Mouse (Mus musculus) forebrain, embryonic 15.5 days (tissue): ENCODE data around the gene Agpat4. TPM values are rescaled to one million over a fixed set of nuclear protein-coding genes. Genes with fewer than 3 reads are reported as not detected.

Source experiments
- ATAC-seq: fragments of 200-750 bp; cut with Nextera tagmentation; replicated peaks from 2 replicates; pipeline ENCODE4 v1.8.0; 2017; ENCODE audit warnings: mild to moderate bottlenecking, moderate TSS enrichment, moderate library complexity
- H3K27ac ChIP-seq: fragments of 300-500 bp; sonication (generic); replicated peaks from 2 replicates; pipeline ENCODE4 v1.5.1; 2015; ENCODE audit warnings: mild to moderate bottlenecking, inconsistent platforms
- H3K27me3 ChIP-seq: fragments of 300-500 bp; sonication (generic); 2 replicates; pipeline ENCODE4 v1.6.1; 2015; ENCODE audit warnings: inconsistent platforms
- H3K36me3 ChIP-seq: fragments of 300-500 bp; sonication (generic); 2 replicates; pipeline ENCODE4 v1.6.1; 2015; ENCODE audit warnings: mild to moderate bottlenecking, inconsistent platforms
- H3K4me1 ChIP-seq: fragments of 300-500 bp; sonication (generic); 2 replicates; pipeline ENCODE4 v1.6.1; 2015; ENCODE audit warnings: inconsistent platforms
- H3K4me2 ChIP-seq: fragments of 300-500 bp; sonication (generic); replicated peaks from 2 replicates; pipeline ENCODE4 v1.6.1; 2015; ENCODE audit warnings: mild to moderate bottlenecking, inconsistent platforms
- H3K4me3 ChIP-seq: fragments of 300-500 bp; sonication (generic); 2 replicates; pipeline ENCODE4 v1.5.1; 2015; ENCODE audit warnings: mild to moderate bottlenecking, inconsistent platforms
- H3K9ac ChIP-seq: fragments of 300-500 bp; sonication (generic); replicated peaks from 2 replicates; pipeline ENCODE4 v1.6.1; 2015; ENCODE audit warnings: mild to moderate bottlenecking, inconsistent platforms
- H3K9me3 ChIP-seq: fragments of 300-500 bp; sonication (generic); 2 replicates; pipeline ENCODE4 v1.6.1; 2016; ENCODE audit warnings: inconsistent platforms
- WGBS: fragments of 180-500 bp; shearing (Covaris S2); methylation state at CpG from one replicate; pipeline ENCODE4 v1.1.7; 2015; ENCODE audit warnings: mixed read lengths; 5-methylcytosine and 5-hydroxymethylcytosine counted together
- polyA plus RNA-seq: library from polyadenylated mRNA; unstranded; fragments of >200 nt; fragmentation: Nextera tagmentation; extraction: Ambion mirVana; gene quantifications from 2 replicates; pipeline ENCODE4 v1.2.1, GENCODE M21; 2015

Gene Agpat4
- polyA plus RNA-seq, 1 experiment from 2014 or later = 54.7 TPM

- no peak overlapping the region for H3K9ac ChIP-seq
- no peak overlapping the region for H3K27ac ChIP-seq
- ATAC-seq = no peak
- H3K27me3 ChIP-seq = no peaks in the 10 kb centered on the region
- H3K4me1 ChIP-seq = no peaks in the 10 kb centered on the region
- no peak overlapping the region for H3K4me2 ChIP-seq
- no peak overlapping the region for H3K4me3 ChIP-seq
- WGBS = 78% methylated on average over 2 of the region's 2 CpGs
- H3K36me3 ChIP-seq = peaks cover 18% of the 10 kb centered on the region
- no peaks in the 10 kb centered on the region for H3K9me3 ChIP-seq
Measured at GRCm38 (mm10) chr17:12154260-12154659, 35.8 kb downstream of the Agpat4 start.

- no peak for ATAC-seq
- H3K4me2 ChIP-seq = no peak overlapping the region
- H3K4me1 ChIP-seq = no peaks in the 10 kb centered on the region
- no peak overlapping the region for H3K27ac ChIP-seq
- H3K36me3 ChIP-seq = peaks cover 18% of the 10 kb centered on the region
- H3K9ac ChIP-seq = no peak overlapping the region
- 85% methylated on average over 6 of the region's 6 CpGs for WGBS
- no peak overlapping the region for H3K4me3 ChIP-seq
- H3K9me3 ChIP-seq = no peaks in the 10 kb centered on the region
- no peaks in the 10 kb centered on the region for H3K27me3 ChIP-seq
Measured at GRCm38 (mm10) chr17:12155236-12155635, 36.7 kb downstream of the Agpat4 start.

- H3K27me3 ChIP-seq = no peaks in the 10 kb centered on the region
- no peak overlapping the region for H3K4me2 ChIP-seq
- no peak overlapping the region for H3K9ac ChIP-seq
- no peak for ATAC-seq
- no peak overlapping the region for H3K4me3 ChIP-seq
- no peaks in the 10 kb centered on the region for H3K4me1 ChIP-seq
- no peaks in the 10 kb centered on the region for H3K9me3 ChIP-seq
- H3K36me3 ChIP-seq = peaks cover 18% of the 10 kb centered on the region
- H3K27ac ChIP-seq = no peak overlapping the region
- WGBS = 92% methylated on average over 4 of the region's 4 CpGs
Measured at GRCm38 (mm10) chr17:12155872-12156271, 37.4 kb downstream of the Agpat4 start.

- no peak overlapping the region for H3K9ac ChIP-seq
- no peak overlapping the region for H3K27ac ChIP-seq
- H3K27me3 ChIP-seq = no peaks in the 10 kb centered on the region
- H3K4me1 ChIP-seq = no peaks in the 10 kb centered on the region
- WGBS = 77% methylated on average over 3 of the region's 3 CpGs
- H3K4me3 ChIP-seq = no peak overlapping the region
- peaks cover 18% of the 10 kb centered on the region for H3K36me3 ChIP-seq
- no peak for ATAC-seq
- H3K9me3 ChIP-seq = no peaks in the 10 kb centered on the region
- no peak overlapping the region for H3K4me2 ChIP-seq
Measured at GRCm38 (mm10) chr17:12156661-12157060, 38.2 kb downstream of the Agpat4 start.

- Histone ChIP-seq H3K9me3 (no peaks in the 10 kb centered on the region), H3K27ac (no peak overlapping the region), H3K27me3 (no peaks in the 10 kb centered on the region), H3K9ac (no peak overlapping the region), H3K36me3 (peaks cover 16% of the 10 kb centered on the region), H3K4me1 (no peaks in the 10 kb centered on the region), H3K4me2 (no peak overlapping the region), H3K4me3 (no peak overlapping the region)
- ATAC-seq = no peak
- WGBS = 86% methylated on average over 2 of the region's 2 CpGs
Measured at GRCm38 (mm10) chr17:12157203-12157602, 38.7 kb downstream of the Agpat4 start.

- Histone ChIP-seq H3K4me1 (peaks cover 10% of the 10 kb centered on the region), H3K9me3 (no peaks in the 10 kb centered on the region), H3K9ac (no peak overlapping the region), H3K4me2 (no peak overlapping the region), H3K36me3 (no peaks in the 10 kb centered on the region), H3K4me3 (no peak overlapping the region), H3K27me3 (no peaks in the 10 kb centered on the region), H3K27ac (no peak overlapping the region)
- ATAC-seq = no peak
- WGBS = 83% methylated on average over 16 of the region's 16 CpGs
Measured at GRCm38 (mm10) chr17:12159187-12160060, 40.9 kb downstream of the Agpat4 start.

DNA sequence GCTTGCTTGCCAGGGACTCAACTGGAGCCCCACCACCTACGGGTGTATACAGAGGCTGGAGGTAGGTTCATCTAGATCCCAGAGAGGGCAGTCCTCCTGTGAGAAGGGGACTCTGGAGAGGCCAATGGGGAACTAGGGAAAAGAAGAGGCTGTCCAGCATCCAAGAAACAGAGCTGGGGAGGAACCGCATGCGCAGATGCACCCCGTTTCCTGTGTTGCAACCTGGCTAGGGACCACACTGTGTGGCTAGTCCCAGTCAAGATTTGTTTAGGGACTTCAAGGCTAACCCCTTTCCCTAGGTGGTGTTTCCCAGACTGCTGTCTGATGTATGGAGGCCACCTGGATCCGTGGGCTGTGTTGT lies 41.5 kb downstream of the Agpat4 start:
- Histone ChIP-seq H3K9ac (no peak overlapping the region), H3K4me2 (no peak overlapping the region), H3K9me3 (no peaks in the 10 kb centered on the region), H3K4me1 (peaks cover 10% of the 10 kb centered on the region), H3K36me3 (no peaks in the 10 kb centered on the region), H3K27me3 (no peaks in the 10 kb centered on the region), H3K27ac (no peak overlapping the region), H3K4me3 (no peak overlapping the region)
- WGBS = 89% methylated on average over 5 of the region's 5 CpGs
- ATAC-seq = no peak

GRCm38 (mm10) chr17:12160540-12160939 lies 42.0 kb downstream of the Agpat4 start:
- H3K4me3 ChIP-seq = no peak overlapping the region
- ATAC-seq = no peak
- peaks cover 10% of the 10 kb centered on the region for H3K4me1 ChIP-seq
- 100% methylated on average over 2 of the region's 2 CpGs for WGBS
- H3K4me2 ChIP-seq = no peak overlapping the region
- no peak overlapping the region for H3K27ac ChIP-seq
- no peaks in the 10 kb centered on the region for H3K36me3 ChIP-seq
- no peaks in the 10 kb centered on the region for H3K9me3 ChIP-seq
- H3K9ac ChIP-seq = no peak overlapping the region
- H3K27me3 ChIP-seq = no peaks in the 10 kb centered on the region

DNA sequence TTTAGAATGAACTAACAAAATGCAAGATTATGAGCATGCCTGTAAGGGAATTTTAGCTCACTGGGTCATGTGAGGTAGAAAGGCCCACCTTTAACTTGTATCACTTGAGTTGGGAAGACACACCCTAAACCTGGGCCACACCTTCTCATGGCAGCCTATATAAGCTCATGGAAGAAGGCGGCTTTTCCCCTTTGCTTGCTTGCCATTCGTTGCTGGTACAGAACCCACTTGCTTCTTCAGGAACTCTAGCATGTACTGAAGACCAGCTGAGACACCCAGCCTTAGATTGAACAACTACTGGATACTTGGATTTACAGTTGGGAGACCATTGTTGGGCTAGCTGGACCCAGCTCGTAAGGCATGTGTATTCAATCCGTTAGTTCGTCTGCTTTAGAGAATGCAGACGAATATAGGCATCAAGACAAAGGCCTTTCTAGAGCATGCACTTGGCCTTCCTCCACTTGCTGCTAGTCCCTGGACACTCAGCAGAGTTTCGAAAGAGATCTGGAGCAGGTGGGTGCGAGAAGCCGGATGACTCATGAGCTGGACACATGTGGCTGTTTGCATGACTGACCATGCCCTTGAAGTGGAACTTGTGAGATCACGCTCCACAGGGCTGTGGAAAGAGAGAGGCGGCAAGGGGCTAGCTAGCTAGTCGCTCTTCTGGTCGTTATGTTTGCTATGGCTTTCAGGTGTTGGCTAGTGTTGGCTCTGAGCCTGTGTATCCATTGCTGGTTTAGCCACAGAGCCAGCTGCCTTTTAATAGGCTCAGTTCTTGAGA lies 42.7 kb downstream of the Agpat4 start:
- Histone ChIP-seq H3K4me3 (no peak overlapping the region), H3K4me1 (peaks cover 10% of the 10 kb centered on the region), H3K36me3 (no peaks in the 10 kb centered on the region), H3K27me3 (no peaks in the 10 kb centered on the region), H3K9ac (no peak overlapping the region), H3K9me3 (no peaks in the 10 kb centered on the region), H3K4me2 (no peak overlapping the region), H3K27ac (no peak overlapping the region)
- 88% methylated on average over 13 of the region's 13 CpGs for WGBS
- ATAC-seq = no peak

DNA sequence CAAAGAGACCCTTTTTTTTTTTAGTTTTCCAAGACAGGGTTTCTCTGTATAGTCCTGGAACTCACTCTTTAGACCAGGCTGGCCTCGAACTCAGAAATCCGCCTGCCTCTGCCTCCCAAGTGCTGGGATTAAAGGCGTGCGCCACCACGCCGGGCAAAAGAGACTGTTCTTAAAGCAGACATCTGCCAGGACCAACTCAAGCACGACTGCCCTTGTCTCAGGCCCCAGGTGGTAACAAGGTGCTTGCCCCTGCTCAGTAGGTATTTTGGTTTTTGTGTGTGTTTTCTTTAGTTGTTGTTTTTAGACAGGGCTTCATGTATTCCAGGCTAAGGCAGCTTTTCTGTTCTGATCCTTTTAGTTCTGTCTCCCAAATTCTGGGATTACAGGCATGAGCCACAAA lies 43.4 kb downstream of the Agpat4 start:
- Histone ChIP-seq H3K4me2 (no peak overlapping the region), H3K4me1 (peaks cover 10% of the 10 kb centered on the region), H3K27ac (no peak overlapping the region), H3K36me3 (no peaks in the 10 kb centered on the region), H3K4me3 (no peak overlapping the region), H3K9ac (no peak overlapping the region), H3K9me3 (no peaks in the 10 kb centered on the region), H3K27me3 (no peaks in the 10 kb centered on the region)
- ATAC-seq = no peak
- WGBS = 94% methylated on average over 7 of the region's 7 CpGs

DNA sequence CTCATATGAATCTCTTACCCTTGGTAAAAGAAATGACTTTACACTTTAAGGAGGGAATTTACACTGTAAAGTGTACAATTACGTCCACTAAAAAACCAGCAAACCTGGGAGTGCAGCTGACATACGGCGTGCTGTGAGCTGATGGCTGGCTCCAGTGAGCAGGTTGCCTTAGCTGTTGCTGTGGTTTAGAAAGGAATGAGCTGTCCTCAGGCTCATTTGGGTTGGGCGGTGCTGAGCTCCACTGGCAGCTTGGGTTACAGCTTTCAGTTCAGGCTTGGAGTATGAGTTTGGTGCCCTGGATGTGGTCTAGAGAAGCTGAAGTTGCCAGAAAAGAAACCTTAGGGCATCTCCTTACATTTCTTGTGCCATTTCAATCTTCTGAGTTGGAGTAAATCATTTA lies 44.3 kb downstream of the Agpat4 start:
- no peak overlapping the region for H3K4me3 ChIP-seq
- no peaks in the 10 kb centered on the region for H3K9me3 ChIP-seq
- H3K36me3 ChIP-seq = no peaks in the 10 kb centered on the region
- no peak for ATAC-seq
- 84% methylated on average over 4 of the region's 4 CpGs for WGBS
- peaks cover 10% of the 10 kb centered on the region for H3K4me1 ChIP-seq
- no peak overlapping the region for H3K27ac ChIP-seq
- no peak overlapping the region for H3K9ac ChIP-seq
- no peak overlapping the region for H3K4me2 ChIP-seq
- H3K27me3 ChIP-seq = no peaks in the 10 kb centered on the region

GRCm38 (mm10) chr17:12163403-12163802 lies 44.9 kb downstream of the Agpat4 start:
- Histone ChIP-seq H3K9me3 (no peaks in the 10 kb centered on the region), H3K27me3 (no peaks in the 10 kb centered on the region), H3K4me1 (peaks cover 16% of the 10 kb centered on the region), H3K36me3 (no peaks in the 10 kb centered on the region), H3K4me2 (no peak overlapping the region), H3K27ac (no peak overlapping the region), H3K9ac (no peak overlapping the region), H3K4me3 (no peak overlapping the region)
- 57% methylated on average over 13 of the region's 13 CpGs for WGBS
- no peak for ATAC-seq
